Mouse (Mus musculus) cerebellum, adult 9-10 months (tissue): ENCODE results near the gene Acr.

Experiments used
- DNase-seq: peaks from one replicate; pipeline ENCODE4 v3.0.0; 2022

Gene Acr

DNA sequence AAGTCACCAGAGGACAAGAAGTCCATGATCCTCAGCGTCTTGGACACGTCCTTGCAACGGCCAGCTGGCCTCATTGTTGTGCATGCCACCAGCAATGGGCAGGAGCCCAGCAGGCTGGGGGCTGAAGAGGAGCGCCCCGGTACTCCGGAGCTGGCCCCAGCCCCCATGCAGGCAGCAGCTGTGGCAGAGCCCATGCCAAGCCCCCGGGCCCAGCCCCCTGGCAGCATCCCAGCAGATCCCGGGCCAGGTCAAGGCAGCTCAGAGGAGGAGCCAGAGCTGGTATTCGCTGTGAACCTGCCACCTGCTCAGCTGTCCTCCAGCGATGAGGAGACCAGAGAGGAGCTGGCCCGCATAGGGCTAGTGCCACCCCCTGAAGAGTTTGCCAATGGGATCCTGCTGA, 19.3 kb upstream of the Acr start:
- peak; percentile 96 for DNase-seq

DNA sequence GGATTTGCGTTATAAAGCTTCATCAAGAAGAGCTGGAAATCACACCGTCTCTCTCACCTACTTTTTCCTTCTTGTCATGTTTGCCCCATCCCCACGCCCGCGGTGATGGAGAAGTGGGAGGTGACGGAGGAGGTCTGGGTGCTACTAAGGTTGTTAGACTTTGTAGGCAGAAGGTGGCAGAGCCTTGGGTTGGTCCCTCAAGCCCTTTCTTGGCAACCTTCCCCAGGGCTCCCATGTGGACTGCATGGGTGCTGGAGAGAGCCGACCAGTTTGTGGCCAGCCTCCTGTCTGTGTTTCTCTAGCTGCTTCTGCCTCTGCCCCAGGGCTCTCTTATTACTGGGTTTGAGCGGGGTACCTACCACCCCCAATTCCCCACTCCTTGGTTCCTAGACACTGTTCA, 17.6 kb upstream of the Acr start:
- peak; percentile 65 for DNase-seq

DNA sequence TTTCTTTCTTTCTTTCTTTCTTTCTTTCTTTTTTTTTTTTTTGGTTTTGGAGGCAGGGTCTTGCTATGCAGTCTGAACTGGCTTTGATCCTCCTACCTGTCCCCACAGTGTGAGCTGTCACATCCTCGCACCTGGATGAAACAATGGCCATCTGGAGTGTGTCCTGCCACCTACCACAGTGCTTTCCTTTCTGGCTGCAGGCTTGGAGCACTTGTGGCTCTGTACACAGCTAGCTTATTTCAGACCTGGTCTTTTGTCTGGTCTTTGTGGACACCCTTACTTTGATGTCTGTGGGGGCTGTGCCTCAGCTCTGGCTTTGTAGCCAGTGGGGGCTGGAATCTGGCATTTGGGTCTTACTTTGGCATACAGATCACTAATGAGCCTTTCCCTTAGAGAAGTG, 16.4 kb upstream of the Acr start:
- peak; percentile 68 for DNase-seq

DNA sequence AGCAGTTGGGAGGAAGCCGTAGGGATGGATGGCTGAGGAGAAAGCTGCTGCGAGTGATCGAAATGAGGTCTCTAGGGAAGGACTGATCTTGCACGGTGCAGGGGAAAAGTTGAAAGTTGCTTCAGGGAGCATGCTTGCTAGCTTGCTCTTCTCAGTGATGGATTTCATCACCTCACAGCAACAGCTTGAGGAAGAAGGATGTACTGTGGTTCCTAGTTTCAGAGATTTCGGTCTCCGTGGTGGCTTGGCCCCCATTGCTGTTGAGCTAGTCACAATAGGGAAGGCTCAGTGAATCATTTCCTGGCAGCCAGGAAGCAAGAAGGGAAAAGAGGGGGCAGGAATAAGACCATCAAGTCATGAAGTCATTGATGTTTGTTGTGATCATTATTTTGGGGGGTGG, 12.5 kb upstream of the Acr start:
- no peak for DNase-seq

DNA sequence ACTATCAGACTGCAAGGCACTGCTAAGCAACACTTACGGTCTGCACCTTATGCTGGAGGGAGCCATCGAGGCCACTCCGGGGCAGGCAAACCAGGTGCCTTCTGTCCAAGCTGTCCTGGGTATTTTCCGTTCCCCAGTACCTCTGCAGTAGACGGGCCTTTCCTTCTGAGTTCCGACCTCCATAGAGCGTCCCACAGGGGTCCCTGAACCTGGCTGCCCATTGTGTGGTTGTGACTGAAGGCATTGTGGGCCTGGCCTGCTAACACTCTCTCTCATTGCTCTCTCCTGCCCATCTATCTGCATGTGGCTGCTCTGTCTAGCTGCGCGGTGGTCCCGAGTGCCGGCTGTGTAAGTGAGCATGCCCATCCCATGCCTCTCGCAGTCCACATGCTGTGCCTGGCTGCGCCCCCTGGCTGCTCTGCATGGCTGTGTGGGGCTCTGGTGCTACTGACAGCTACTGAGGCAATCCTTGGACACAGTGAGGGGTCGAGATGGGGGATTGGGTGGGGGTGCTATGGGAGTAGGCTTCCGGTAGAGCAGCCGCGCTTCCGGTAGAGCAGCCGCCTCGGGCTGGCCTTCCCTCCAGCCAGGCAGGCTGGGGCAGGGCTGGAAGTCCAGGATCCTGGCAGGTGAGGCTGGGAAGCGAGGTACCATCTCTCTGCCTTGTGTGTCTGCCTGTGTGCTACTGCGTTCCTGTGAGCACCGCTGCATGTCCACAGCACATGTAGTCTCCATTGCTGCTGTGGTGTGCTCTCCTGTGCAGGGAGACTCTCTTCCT, 11.5 kb upstream of the Acr start:
- peak; percentile 60 for DNase-seq

DNA sequence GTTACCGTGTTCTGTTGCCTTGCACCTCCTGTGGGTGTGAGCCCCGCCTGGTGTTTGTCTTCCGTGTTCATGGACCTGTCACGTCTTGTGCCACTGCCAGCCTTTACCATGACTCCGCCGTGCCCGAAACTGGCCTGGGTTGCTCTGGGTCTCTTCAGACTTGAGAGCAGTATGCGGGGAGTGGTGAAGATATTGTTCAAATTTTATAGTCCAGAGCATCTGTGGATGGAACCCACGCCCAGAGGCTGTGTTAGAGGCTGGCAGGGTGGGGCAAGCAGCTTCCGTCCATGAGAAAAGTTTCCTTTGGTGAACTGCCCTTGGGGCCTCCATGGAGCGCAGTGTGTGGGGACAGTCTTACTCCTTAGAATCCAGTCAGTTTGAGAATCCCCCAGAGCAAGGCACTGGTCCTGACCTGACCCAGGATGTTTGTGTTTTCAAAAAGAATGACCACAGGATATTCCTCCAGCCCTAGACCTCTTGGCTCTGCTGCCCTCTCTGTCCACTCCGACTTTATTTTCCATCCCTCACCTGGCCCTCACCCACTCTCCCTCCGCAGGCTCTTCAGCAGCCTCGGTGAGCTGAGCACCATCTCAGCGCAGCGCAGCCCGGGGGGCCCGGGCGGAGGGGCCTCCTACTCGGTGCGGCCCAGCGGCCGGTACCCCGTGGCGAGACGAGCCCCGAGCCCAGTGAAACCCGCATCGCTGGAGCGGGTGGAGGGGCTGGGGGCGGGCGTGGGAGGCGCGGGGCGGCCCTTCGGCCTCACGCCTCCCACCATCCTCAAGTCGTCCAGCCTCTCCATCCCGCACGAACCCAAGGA, 10.7 kb upstream of the Acr start:
- DNase-seq = no peak

DNA sequence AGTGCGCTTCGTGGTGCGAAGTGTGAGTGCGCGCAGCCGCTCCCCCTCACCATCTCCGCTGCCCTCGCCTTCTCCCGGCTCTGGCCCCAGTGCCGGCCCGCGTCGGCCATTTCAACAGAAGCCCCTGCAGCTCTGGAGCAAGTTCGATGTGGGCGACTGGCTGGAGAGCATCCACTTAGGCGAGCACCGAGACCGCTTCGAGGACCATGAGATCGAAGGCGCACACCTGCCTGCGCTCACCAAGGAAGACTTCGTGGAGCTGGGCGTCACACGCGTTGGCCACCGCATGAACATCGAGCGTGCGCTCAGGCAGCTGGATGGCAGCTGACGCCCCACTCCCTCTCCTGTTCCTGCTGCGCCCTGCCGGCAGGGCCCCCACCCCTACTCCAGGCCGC, 10.1 kb upstream of the Acr start:
- peak; percentile 28 for DNase-seq

DNA sequence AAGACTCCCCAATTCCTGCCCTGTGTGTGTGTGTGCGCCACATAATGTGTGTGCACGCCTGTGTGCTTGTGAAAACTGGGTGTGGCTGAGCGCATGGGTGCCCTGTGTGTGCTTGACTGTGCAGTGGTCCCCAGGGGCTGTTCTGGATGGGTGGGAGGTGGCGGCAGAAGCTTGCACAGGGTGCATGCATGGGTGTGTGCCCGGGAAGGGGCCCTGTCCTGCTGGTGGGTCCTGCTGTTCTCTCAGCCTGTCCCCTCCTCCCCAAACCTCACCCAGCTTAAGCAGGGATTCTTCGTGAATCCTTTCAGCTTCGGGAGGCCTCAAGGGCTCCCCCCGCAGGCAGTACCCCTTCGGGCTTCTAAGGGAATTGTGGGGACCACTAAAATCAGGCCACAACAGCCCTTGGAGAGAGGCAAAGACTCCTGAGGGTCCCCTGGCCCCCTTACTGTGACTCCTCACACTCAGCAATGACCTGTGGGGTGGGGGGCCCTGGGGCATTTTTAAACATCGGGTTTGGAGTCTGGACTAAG, 8.9 kb upstream of the Acr start:
- DNase-seq = peak; percentile 49

DNA sequence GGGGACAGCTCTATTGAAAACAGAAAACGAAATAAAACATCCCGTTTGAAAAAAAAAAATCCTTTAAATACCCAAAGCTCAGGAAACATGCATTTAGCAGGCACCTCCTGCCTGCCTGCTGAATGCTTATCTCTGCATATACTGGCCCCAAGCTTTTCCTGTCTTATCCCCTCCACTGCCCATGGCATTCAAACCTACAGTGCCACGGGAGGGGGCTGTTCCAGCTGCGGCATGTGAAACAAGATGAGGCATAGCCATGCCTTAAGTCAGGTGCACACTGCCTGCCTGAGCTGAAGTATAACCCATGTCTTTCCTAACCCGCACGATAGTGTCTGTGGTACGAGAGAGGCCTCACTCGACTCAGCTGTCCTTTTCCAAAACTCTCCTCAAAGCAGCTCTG, 4.0 kb downstream of the Acr start:
- DNase-seq = no peak

DNA sequence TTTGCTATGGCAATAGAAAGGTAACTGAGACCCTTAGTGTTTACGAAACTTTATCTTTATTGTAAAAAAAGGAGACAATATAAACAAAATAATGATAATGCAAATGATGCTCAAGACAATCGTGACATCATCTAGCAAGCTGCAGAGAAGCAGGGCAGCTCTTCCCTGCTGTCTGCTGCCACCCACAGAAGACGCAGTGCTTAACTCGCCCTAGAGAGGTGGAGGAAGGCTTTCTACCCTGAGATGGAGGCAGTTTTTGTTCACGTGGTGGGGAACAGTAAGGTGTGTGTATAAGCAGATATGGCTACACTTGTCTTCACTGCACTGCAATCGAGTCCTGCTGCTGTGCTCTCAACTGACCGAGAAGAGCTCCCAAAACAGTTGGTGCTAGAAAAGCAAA, 14.4 kb downstream of the Acr start:
- no peak for DNase-seq

DNA sequence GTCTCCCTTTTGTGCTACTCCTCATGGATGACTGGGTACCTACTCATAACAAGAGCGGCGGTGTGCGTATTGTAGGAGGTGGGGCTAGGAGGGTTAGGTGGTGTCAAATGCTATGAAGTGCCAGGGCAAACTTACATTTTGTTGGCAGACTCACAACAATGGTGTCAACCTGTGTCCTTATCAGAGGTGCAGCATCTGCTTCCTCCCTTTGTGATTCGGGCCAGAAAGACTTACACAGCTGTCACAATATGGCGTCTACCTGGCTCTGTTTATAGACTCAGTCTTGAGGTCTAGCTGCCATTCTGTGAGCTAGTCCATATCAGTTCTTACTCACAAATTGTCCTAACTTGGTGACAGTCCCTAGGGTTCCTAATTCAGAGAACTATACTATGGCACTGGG, 17.0 kb downstream of the Acr start:
- no peak for DNase-seq

DNA sequence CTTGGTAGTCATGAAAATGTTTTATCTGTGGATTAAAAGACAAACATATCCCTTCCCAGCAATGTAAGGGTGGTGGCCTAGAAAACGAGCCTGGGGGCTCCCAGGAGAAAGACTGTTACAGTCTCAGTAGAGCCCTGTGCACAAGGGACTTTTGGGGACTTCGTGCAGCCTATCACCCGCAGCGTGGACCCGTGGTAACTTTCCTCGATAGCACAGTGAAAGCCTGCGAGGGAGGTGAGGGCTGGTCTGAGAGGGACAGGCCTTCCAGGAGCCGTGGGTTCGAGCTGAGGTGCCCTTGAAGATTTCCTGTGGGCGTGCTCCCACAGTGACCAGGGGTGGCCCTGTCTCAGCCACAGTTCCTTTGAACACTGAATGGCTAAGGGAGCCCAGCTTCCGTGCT, 17.5 kb downstream of the Acr start:
- DNase-seq = no peak

DNA sequence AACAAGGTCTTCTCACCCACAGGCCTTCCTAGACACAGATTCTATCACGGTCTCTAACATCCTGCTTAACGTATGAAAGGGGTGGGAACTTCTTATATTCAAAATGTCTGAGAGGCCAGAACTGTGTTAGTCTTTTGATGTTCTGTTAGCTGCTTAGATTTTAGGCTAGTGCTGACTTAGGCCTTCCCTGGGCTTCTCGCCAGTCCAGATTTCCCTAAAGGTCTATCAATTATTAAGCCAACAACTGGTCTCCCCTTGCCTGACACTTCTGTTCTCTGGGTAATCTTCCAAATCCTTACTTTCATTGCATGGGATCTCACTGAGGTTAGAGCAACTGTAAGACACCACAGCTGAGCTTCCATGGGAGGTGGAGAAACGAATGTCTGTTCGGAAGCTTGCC, 21.0 kb downstream of the Acr start:
- no peak for DNase-seq

DNA sequence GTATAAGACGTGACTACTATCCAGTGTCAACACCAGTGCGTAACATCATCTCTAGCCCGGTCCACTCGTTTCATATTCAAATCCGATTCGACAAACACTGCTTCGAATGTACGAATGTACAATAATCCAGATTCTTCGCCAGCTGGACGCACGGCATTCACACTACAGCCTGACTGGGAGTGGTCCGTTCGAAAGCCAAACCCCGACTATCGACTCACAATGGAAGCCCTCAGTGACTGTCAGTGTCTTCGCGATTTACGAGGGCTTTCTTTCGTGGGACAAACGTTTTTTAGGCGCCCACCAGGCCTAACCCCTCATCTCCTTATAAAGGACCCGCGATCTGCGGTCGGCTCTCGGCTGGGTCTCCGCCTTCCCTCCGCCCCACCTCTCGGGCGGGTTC, 23.2 kb downstream of the Acr start:
- DNase-seq = peak; percentile 35

DNA sequence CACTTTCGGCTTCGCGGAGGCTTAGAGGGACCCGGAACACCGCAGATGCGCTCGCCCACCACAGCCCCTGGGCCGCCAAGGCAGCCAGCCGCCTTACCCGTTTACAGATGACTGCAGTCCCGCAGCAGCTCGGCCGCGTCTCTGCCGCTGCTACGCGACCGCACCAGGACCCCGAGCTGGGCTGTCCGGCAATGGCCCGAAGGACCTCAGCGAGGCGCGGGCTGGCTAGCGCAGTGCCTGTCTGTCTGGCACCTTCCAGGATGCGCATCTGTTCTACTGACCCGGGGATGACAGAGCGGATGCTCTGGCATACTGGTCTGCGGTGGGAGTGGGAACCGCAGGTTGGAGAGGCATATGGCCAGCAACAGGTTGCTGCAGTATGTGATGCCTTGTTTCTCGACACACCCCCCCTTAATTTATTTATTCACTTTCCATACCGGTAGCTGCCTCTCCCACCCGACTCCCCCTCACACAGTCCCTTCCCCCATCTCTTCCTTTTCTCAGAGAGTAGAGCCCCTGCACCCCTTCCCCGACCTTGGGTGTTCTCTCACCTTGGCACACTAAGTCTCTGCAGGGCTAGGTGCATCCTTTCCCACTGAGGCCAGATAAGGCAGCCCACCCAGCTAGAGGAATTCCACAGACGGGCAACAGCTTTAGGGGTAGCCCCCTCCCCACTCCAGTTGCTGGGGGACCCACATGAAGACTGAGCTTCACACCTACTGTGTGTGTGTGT, 23.8 kb downstream of the Acr start, which contains the start of gene Rabl2:
TSS of gene Rabl2 (minus strand) at position 201 of the 733 bp plus-strand sequence.
- DNase-seq = peak; percentile 83

DNA sequence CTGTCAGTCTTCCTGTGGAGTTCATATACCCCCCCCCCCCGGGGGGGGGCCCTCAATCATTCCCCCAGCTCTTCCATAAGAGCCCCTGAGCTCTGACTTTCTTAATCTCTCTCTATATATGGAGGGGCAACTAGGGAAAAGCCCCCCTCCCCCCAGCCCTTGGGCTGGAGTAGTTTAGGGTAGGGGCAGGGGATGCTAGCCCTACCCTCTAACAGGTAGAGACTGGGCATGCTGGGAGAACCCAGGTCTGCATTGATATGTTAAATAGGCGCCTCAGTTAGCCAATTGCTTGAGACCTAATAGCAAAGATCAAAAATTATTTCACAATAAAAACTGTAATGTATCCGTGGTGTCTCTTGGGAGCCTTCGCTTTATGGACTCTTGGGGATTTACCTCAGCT, 24.4 kb downstream of the Acr start:
- peak; percentile 28 for DNase-seq

DNA sequence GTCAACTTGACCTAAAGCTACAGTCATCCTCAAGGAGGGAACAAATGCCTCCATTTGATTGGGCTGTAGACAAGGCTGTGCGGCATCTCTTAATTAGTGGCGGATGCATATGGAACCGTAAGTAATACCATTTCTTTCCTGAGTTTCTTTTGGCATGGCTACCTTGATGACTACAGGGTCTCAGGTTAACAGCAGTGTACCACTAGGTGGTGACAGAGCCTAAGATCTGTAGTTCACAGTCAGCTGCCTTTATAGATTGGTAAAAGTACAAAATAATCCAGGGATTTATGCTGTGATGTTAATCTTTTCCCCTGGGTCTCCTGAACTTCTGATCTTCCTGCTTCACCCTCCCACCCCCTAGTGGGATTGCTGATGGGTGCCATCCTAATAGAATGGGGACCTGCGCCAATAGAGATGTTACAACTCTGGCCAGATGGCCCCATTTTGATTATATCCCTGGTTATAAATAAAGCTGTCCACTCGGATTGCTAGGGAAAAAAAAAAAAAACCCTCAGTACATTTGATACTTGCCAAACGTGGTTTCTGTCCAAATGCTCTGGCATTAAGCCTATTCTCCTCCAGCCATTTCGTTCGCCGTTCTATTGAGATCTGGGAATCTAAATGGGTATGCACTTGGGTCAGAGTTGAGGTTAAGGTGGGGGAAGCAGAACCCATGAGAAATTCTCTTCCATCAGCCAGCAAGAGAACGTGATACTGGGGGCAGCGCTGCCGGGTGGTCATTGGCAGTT, 37.9 kb downstream of the Acr start:
- DNase-seq = no peak

DNA sequence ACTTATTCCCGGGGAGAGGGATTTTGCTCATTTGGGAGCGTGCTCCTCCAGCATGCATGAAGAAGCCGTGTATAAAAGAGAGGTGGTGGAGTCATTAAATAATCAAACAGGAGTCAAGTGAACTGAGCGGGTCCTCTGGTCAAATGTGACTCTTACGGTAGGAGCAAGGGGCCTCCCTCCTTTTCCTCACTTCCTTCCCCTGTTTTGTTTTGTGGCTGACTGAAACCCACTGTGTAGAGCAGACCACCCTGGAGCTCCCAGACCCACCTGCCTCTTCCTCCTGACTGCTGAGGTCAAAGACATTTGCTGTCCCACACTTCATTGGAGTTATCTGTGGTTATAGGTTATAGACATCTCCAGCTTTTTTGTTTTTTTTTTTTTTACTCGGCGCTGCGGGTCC, 39.4 kb downstream of the Acr start:
- DNase-seq = no peak

DNA sequence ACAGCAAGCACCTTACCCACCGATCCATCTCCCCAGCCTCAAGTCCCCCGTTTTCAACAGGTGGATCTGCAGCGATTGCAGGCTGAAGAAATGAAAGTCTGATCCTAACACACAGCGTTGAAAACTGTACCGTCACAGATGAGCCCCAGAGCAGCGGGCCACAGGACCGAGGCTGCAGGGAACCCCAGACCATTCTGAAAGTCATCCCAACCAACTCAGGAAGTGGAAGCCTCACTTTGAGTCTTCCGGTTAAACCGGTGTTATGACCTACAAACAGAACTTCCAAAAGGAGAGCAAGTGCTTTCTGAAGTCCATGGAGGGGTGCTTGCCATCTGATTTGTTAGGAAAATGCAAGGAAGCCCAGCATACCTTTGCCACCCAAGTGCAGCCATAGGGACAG, 39.8 kb downstream of the Acr start:
- DNase-seq = no peak

DNA sequence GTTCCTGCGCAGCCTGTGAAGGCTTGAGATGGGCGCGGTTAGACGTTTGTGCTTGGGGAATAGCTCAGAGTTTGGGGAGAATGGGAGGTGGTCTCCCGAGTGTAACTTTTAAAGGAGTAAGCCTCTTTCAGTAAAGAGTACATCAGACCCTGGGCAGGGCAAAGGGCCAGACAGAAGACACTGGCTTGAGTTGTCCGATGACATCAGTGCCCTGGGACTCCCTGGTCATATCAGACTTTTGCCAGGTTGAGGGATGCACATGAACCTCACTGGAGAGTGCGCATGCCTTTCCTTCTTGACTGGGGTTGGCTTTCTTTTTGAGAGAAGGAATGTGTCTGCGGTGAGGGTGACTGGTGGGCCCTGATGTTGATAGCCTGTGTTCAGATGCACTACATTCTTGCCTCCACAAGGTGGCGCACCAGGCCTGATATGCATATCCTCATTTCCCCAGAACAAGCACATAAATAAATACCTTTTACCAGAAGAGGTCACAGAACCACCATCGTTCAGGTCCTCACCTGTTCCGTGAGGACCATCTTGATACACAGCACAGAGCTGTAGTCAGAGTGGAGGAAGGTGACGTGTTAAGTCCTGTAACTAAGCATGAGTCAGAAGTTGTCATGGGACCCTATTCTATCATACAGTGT, 54.3 kb downstream of the Acr start:
- DNase-seq = peak; percentile 18

DNA sequence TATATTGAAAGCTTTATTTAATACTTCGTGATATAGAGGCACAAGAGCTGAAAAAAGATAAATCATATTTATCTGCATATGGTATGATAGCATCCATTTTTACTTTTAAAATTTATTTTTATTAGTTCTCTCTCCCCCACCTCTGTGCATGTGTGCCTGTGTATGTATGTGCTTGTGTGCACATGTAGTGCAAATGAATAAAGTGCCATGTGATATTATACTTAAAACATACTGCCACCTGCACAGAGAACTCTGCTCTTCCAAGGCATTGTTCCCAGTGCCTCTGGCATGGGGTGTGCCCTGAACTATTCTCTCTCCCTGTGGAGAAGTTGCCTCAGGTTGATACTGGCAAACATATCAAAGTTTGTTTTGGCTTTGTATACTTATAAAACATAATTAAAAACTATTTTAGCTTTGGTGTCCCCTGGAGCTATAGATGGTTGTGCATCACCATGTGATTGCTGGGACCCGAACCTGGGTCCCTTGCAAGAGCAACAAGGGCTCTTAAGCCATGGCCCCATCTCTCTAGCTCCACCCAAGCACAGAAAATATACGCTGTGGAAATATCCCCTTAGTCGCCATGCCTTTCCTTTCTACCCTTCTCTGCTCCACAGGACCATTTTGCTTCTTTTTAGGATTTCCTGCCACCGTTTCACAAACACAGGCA, 55.0 kb downstream of the Acr start:
- DNase-seq = no peak

DNA sequence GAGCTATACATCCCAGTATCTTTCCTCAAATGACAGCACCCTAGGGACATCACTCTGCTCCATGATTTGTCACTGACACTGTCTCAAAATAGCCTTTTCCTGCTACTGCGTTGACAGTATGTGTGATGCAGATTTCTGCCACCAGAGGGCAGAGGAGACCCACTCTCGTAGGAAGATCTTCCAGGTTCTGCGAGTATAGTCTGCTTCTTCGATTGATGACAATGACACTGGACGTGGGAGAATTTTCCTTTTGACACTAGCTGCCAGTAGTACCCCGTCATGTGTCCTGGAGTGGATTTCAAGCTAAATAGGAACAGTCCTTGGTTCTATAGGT, 55.5 kb downstream of the Acr start:
- DNase-seq = peak; percentile 65
